Mouse (Mus musculus): ENCODE data around the gene Vti1b. TPM values are rescaled to one million over a fixed set of nuclear protein-coding genes. Genes with fewer than 3 reads are reported as not detected.

Gene Vti1b
- polyA plus RNA-seq, 1 experiment from 2014 or later: 100 TPM

DNA sequence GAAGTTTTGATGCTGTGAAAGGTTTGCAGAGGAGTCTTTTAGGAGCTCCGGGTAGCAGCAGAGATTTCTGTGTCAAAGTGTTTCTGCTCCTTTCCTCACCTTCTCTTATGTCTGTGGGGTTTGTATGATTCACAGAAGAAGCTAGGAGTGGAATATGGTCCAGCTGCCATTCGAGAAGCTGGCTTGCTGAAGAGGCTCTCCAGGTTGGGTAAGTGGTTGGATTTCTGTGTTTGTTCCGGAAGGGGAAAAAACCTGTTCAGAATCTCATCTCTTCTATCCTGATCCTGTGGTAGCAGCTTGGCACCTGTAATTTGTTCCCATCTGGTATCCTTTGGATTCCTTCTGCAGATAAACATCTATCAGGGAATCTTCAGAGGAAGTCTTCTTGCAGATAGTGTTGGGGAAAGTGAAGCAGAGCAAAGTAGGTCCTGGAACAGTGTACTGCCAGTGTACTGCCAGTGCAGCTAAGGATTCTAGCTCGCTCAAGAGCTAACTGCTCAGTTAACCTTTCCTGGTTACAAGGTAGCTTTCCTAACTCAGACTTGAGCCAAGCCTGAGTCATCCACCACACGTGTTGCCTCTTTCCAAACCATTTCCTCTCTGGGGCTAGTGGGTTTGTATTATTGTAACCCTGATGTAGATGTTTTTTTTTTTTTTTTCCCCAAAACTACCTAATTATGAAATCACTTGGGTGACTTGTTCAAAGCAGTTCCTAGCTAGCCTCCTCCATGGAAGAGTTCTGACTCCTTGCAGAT lies 40.6 kb downstream of the Vti1b start:
- H3K27me3 ChIP-seq (ENCODE audit: low read depth, poor library complexity, severe bottlenecking): peaks cover 45% of the 10 kb centered on the region
- H3K4me1 ChIP-seq: peaks cover 15% of the 10 kb centered on the region
- DNase-seq (ENCODE audit: low spot score): no peak
- WGBS: 28% methylated on average over 5 of the region's 5 CpGs
- H3K36me3 ChIP-seq: no peaks in the 10 kb centered on the region
- no peak overlapping the region for H3K27ac ChIP-seq (replicated peaks)
- peak overlapping the region; percentile 60 for H3K4me3 ChIP-seq
- no peaks in the 10 kb centered on the region for H3K9me3 ChIP-seq (replicated peaks)

GRCm38 (mm10) chr12:79131178-79131675 lies 41.2 kb downstream of the Vti1b start:
- H3K9me3 ChIP-seq (replicated peaks): no peaks in the 10 kb centered on the region
- H3K36me3 ChIP-seq: no peaks in the 10 kb centered on the region
- H3K4me3 ChIP-seq: peak overlapping the region; percentile 60
- no peak for DNase-seq (ENCODE audit: low spot score)
- peaks cover 45% of the 10 kb centered on the region for H3K27me3 ChIP-seq (ENCODE audit: low read depth, poor library complexity, severe bottlenecking)
- peaks cover 15% of the 10 kb centered on the region for H3K4me1 ChIP-seq
- under 1% methylated on average over 22 of the region's 22 CpGs for WGBS
- H3K27ac ChIP-seq (replicated peaks): no peak overlapping the region

- Histone ChIP-seq H3K9me3 (replicated peaks) (no peaks in the 10 kb centered on the region), H3K4me3 (peak within 1 kb of the TSS; percentile 60), H3K36me3 (no peaks in the 10 kb centered on the region), H3K4me1 (peaks cover 15% of the 10 kb centered on the region), H3K27ac (replicated peaks) (no peak within 1 kb of the TSS), H3K27me3 (ENCODE audit: low read depth, poor library complexity, severe bottlenecking) (peaks cover 45% of the 10 kb centered on the region)
- under 1% methylated on average over 47 of the region's 47 CpGs for WGBS
- DNase-seq (ENCODE audit: low spot score): peak; percentile 72
These were observed 41.9 kb downstream of the Vti1b start, which contains the start of gene Arg2 for GRCm38 (mm10) chr12:79130299-79131177. Gene Arg2 (plus strand): TSS chr12:79130777.

GRCm38 (mm10) chr12:79122820-79123219 lies 49.6 kb downstream of the Vti1b start:
- Histone ChIP-seq H3K4me1 (no peaks in the 10 kb centered on the region), H3K9me3 (replicated peaks) (no peaks in the 10 kb centered on the region), H3K36me3 (no peaks in the 10 kb centered on the region), H3K27ac (replicated peaks) (no peak overlapping the region), H3K27me3 (ENCODE audit: low read depth, poor library complexity, severe bottlenecking) (no peaks in the 10 kb centered on the region), H3K4me3 (no peak overlapping the region)
- WGBS: 36% methylated on average over 3 of the region's 3 CpGs
- DNase-seq (ENCODE audit: low spot score): no peak

DNA sequence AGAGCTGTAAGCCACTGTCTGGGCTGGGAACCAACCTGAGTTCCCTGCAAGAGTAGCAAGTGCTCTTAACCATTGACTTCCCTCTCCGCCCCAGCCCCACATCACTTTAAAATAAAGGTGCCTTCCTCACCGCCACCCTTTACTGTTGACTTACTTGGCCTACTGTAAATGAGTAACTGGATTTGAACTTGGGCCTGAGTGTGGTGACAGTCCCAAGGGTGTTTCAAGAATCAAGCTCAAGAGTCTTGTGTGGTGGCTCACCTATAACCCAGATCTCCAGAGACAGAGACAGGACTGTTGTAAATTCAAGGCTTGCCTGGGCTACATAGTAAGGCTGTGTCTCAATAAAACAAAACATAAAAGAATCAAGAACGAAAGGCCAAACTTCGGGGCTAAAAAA lies 53.5 kb downstream of the Vti1b start:
- Histone ChIP-seq H3K4me3 (no peak overlapping the region), H3K9me3 (replicated peaks) (no peaks in the 10 kb centered on the region), H3K4me1 (no peaks in the 10 kb centered on the region), H3K27ac (replicated peaks) (no peak overlapping the region), H3K36me3 (no peaks in the 10 kb centered on the region), H3K27me3 (ENCODE audit: low read depth, poor library complexity, severe bottlenecking) (no peaks in the 10 kb centered on the region)
- 89% methylated on average over 4 of the region's 4 CpGs for WGBS
- DNase-seq (ENCODE audit: low spot score): no peak

Other genes starting within 250 kb of the Vti1b start
- gene Tmem229b, start 165.0 kb downstream of the Vti1b start, polyA plus RNA-seq (2016; fragmentation: Nextera tagmentation; extraction: Ambion mirVana): 5.3 and 6.1 TPM in 2 replicates
- gene Plekhh1, start 143.5 kb downstream of the Vti1b start, polyA plus RNA-seq (2016; fragmentation: Nextera tagmentation; extraction: Ambion mirVana): 7.9 and 8.4 TPM in 2 replicates
- gene Pigh, start 83.0 kb downstream of the Vti1b start, polyA plus RNA-seq (2016; fragmentation: Nextera tagmentation; extraction: Ambion mirVana): 32.3 and 36.8 TPM in 2 replicates
- 0.72 and 2.5 TPM in 2 replicates for gene Arg2, start 41.9 kb downstream of the Vti1b start, polyA plus RNA-seq (2016; fragmentation: Nextera tagmentation; extraction: Ambion mirVana)
- gene Rdh11, start 19.6 kb upstream of the Vti1b start, polyA plus RNA-seq (2016; fragmentation: Nextera tagmentation; extraction: Ambion mirVana): 23.1 and 27.1 TPM in 2 replicates
- gene Rdh12, start 36.2 kb upstream of the Vti1b start, polyA plus RNA-seq (2016; fragmentation: Nextera tagmentation; extraction: Ambion mirVana): 1.7 and 2.1 TPM in 2 replicates
- 13.1 and 15.1 TPM in 2 replicates for gene Zfyve26, start 123.6 kb upstream of the Vti1b start, polyA plus RNA-seq (2016; fragmentation: Nextera tagmentation; extraction: Ambion mirVana)
- gene Rad51b, start 124.6 kb upstream of the Vti1b start, polyA plus RNA-seq (2016; fragmentation: Nextera tagmentation; extraction: Ambion mirVana): 7.8 and 8.5 TPM in 2 replicates

All from midbrain, embryonic 10.5 days (tissue).